Mouse (Mus musculus) left cerebral cortex, adult 6 months (tissue): ENCODE measurements around the gene Olfr1132. TPM values are rescaled to one million over a fixed set of nuclear protein-coding genes. Genes with fewer than 3 reads are reported as not detected.

Source experiments
- long read RNA-seq, 2 experiments: library from polyadenylated mRNA; unstranded; transcript quantifications; one replicate each; pipeline ENCODE4 v2.0.0; 2019 to 2020
- polyA plus RNA-seq: library from polyadenylated mRNA; unstranded; fragments of <200 nt; fragmentation: Nextera tagmentation; gene quantifications from 2 replicates; pipeline ENCODE4 v1.2.3, GENCODE M21; 2021

Gene Olfr1132
- not detected in 2 replicates for polyA plus RNA-seq
- long read RNA-seq, experiment 1, result 0 reads
- long read RNA-seq, experiment 2, result 0 reads

GRCm38 (mm10) chr2:87637435-87637834 is at the start of gene Olfr1132:
Gene Olfr1132 (minus strand): TSS chr2:87637535.

GRCm38 (mm10) chr2:87673564-87673963 is 36.2 kb upstream of the Olfr1132 start, which contains the start of gene Olfr1135:
Gene Olfr1135 (minus strand): TSS chr2:87673664.

GRCm38 (mm10) chr2:87658360-87658759 is 21.0 kb upstream of the Olfr1132 start, which contains the start of gene Olfr1134:
Gene Olfr1134 (minus strand): TSS chr2:87658460.

GRCm38 (mm10) chr2:87647274-87647673 is 9.9 kb upstream of the Olfr1132 start, which contains the start of gene Olfr1133:
Gene Olfr1133 (minus strand): TSS chr2:87647374.

GRCm38 (mm10) chr2:87626804-87627203 is 10.5 kb downstream of the Olfr1132 start, which contains the start of gene Olfr1131:
Gene Olfr1131 (plus strand): TSS chr2:87627104.

GRCm38 (mm10) chr2:87605912-87606311 is 31.4 kb downstream of the Olfr1132 start, which contains the start of gene Olfr1130:
Gene Olfr1130 (plus strand): TSS chr2:87606212.

Other genes with a start within 250 kb of the Olfr1132 start
- gene Olfr1123, start 220.9 kb downstream of the Olfr1132 start, polyA plus RNA-seq, result not detected in 2 replicates
- gene Olfr1124, start 207.3 kb downstream of the Olfr1132 start, polyA plus RNA-seq, result 0.11 TPM in 2 replicates
- gene Olfr1126, start 183.6 kb downstream of the Olfr1132 start, polyA plus RNA-seq, result not detected in 2 replicates
- not detected in 2 replicates for gene Pramel7, start 140.4 kb downstream of the Olfr1132 start, polyA plus RNA-seq
- not detected in 2 replicates for gene Pramel6, start 131.0 kb downstream of the Olfr1132 start, polyA plus RNA-seq
- not detected in 2 replicates for gene Olfr153, start 105.7 kb downstream of the Olfr1132 start, polyA plus RNA-seq
- not detected in 2 replicates for gene Olfr1128, start 92.0 kb downstream of the Olfr1132 start, polyA plus RNA-seq
- not detected in 2 replicates for gene Olfr1129, start 63.6 kb downstream of the Olfr1132 start, polyA plus RNA-seq
- gene Olfr1130, start 31.3 kb downstream of the Olfr1132 start, polyA plus RNA-seq, result not detected in 2 replicates
- gene Olfr1131, start 10.4 kb downstream of the Olfr1132 start, polyA plus RNA-seq, result not detected in 2 replicates
- gene Olfr1133, start 9.8 kb upstream of the Olfr1132 start, polyA plus RNA-seq, result not detected in 2 replicates
- gene Olfr1134, start 20.9 kb upstream of the Olfr1132 start, polyA plus RNA-seq, result not detected in 2 replicates
- not detected in 2 replicates for gene Olfr1135, start 36.1 kb upstream of the Olfr1132 start, polyA plus RNA-seq
- gene Olfr1136, start 56.4 kb upstream of the Olfr1132 start, polyA plus RNA-seq, result not detected in 2 replicates
- gene Olfr1137, start 75.6 kb upstream of the Olfr1132 start, polyA plus RNA-seq, result not detected in 2 replicates
- gene Olfr1138, start 102.4 kb upstream of the Olfr1132 start, polyA plus RNA-seq, result not detected in 2 replicates
- not detected in 2 replicates for gene Olfr1140, start 106.2 kb upstream of the Olfr1132 start, polyA plus RNA-seq
- not detected in 2 replicates for gene Olfr1141, start 116.5 kb upstream of the Olfr1132 start, polyA plus RNA-seq
- gene Olfr152, start 141.9 kb upstream of the Olfr1132 start, polyA plus RNA-seq, result not detected in 2 replicates
- gene Olfr1143, start 163.1 kb upstream of the Olfr1132 start, polyA plus RNA-seq, result not detected in 2 replicates
- gene Olfr1145, start 172.3 kb upstream of the Olfr1132 start, polyA plus RNA-seq, result not detected in 2 replicates
- not detected in 2 replicates for gene Olfr1148, start 193.0 kb upstream of the Olfr1132 start, polyA plus RNA-seq
- not detected in 2 replicates for gene Olfr1150-ps1, start 206.5 kb upstream of the Olfr1132 start, polyA plus RNA-seq
- gene Olfr1151, start 218.3 kb upstream of the Olfr1132 start, polyA plus RNA-seq, result not detected in 2 replicates
- not detected in 2 replicates for gene Olfr1152, start 229.0 kb upstream of the Olfr1132 start, polyA plus RNA-seq